Mouse (Mus musculus) testis, adult 2 months (tissue): ENCODE data around the gene Osbpl2. TPM values are rescaled to one million over a fixed set of nuclear protein-coding genes. Genes with fewer than 3 reads are reported as not detected.

Source experiments
- H3K27ac ChIP-seq: fragments of 200-500 bp; 2 replicates; pipeline ENCODE4 v1.5.1; 2012; ENCODE audit warnings: low read depth, low read length; ENCODE audit not compliant: control insufficient read depth, insufficient read depth
- H3K27me3 ChIP-seq: fragments of 200-500 bp; 2 replicates; pipeline ENCODE4 v1.6.1; 2012; ENCODE audit warnings: mild to moderate bottlenecking, low read length, moderate library complexity; ENCODE audit not compliant: control insufficient read depth, insufficient read depth
- H3K36me3 ChIP-seq: fragments of 200-500 bp; 2 replicates; pipeline ENCODE4 v1.6.1; 2012; ENCODE audit warnings: mild to moderate bottlenecking, low read length; ENCODE audit not compliant: control insufficient read depth, insufficient read depth
- H3K4me1 ChIP-seq: fragments of 200-500 bp; 2 replicates; pipeline ENCODE4 v1.6.1; 2012; ENCODE audit warnings: low read length; ENCODE audit not compliant: control insufficient read depth, insufficient read depth
- H3K4me3 ChIP-seq: fragments of 200-500 bp; 2 replicates; pipeline ENCODE4 v1.5.1; 2012; ENCODE audit warnings: low read depth, mild to moderate bottlenecking, low read length, moderate library complexity, mixed read lengths; ENCODE audit not compliant: control insufficient read depth
- CTCF ChIP-seq: fragments of 200-500 bp; IDR thresholded peaks from 2 replicates; pipeline ENCODE4 v1.5.1; 2012; ENCODE audit warnings: low read depth, mild to moderate bottlenecking, inconsistent platforms, low read length, moderate library complexity; ENCODE audit not compliant: control insufficient read depth, insufficient read depth, insufficient replicate concordance
- POLR2A ChIP-seq: fragments of 200-500 bp; IDR thresholded peaks from 2 replicates; pipeline ENCODE4 v1.6.1; 2012; ENCODE audit warnings: low read depth, mild to moderate bottlenecking, inconsistent platforms, low read length, moderate library complexity; ENCODE audit not compliant: control insufficient read depth
- polyA plus RNA-seq: library from polyadenylated mRNA; depleted of rRNA; stranded (reverse); fragments of >200 nt; gene quantifications from 2 replicates; pipeline ENCODE4 v1.2.3, GENCODE M21; 2012

Osbpl2 gene
- polyA plus RNA-seq, 1 experiment = 16.0 TPM

DNA sequence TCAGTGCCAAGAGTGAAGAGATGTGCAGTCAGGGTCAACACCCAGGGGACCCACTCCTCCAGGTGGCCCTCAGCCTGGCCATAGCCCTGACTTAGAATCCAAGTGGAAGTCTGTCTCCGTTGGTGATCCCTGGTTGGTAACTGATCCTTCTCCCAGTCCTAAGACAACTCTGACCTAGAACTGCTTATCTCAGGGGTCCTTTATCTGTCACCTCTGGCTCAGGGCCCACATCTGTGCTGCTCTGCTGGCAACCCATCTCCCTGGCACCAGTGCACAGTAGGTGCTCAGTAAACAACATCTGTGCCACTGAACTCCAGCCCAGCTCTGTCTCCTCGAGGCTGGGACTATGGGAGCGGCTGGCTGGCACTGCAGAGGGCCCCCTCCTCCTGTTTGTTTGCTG lies 21.5 kb upstream of the Osbpl2 start:
- Histone ChIP-seq H3K4me1 (no peaks in the 10 kb centered on the region), H3K27me3 (no peaks in the 10 kb centered on the region), H3K27ac (no peak overlapping the region), H3K4me3 (no peak overlapping the region), H3K36me3 (no peaks in the 10 kb centered on the region)
- TF ChIP-seq POLR2A = no peak
- TF ChIP-seq CTCF = no peak

GRCm38 (mm10) chr2:180098167-180098566 lies 20.9 kb upstream of the Osbpl2 start:
- Histone ChIP-seq H3K4me3 (no peak overlapping the region), H3K27ac (no peak overlapping the region), H3K4me1 (peaks cover 3% of the 10 kb centered on the region; the same call in 1 of the 2 replicates), H3K36me3 (no peaks in the 10 kb centered on the region), H3K27me3 (no peaks in the 10 kb centered on the region)
- TF ChIP-seq CTCF (0 out of 2 replicates have a peak, but pooled peaks have one; percentile 20), POLR2A (no peak)

GRCm38 (mm10) chr2:180099529-180099928 lies 19.6 kb upstream of the Osbpl2 start:
- Histone ChIP-seq H3K36me3 (no peaks in the 10 kb centered on the region), H3K4me1 (peaks cover 11% of the 10 kb centered on the region), H3K27me3 (no peaks in the 10 kb centered on the region), H3K27ac (no peak overlapping the region), H3K4me3 (no peak overlapping the region)
- no peak for TF ChIP-seq CTCF
- no peak for TF ChIP-seq POLR2A

DNA sequence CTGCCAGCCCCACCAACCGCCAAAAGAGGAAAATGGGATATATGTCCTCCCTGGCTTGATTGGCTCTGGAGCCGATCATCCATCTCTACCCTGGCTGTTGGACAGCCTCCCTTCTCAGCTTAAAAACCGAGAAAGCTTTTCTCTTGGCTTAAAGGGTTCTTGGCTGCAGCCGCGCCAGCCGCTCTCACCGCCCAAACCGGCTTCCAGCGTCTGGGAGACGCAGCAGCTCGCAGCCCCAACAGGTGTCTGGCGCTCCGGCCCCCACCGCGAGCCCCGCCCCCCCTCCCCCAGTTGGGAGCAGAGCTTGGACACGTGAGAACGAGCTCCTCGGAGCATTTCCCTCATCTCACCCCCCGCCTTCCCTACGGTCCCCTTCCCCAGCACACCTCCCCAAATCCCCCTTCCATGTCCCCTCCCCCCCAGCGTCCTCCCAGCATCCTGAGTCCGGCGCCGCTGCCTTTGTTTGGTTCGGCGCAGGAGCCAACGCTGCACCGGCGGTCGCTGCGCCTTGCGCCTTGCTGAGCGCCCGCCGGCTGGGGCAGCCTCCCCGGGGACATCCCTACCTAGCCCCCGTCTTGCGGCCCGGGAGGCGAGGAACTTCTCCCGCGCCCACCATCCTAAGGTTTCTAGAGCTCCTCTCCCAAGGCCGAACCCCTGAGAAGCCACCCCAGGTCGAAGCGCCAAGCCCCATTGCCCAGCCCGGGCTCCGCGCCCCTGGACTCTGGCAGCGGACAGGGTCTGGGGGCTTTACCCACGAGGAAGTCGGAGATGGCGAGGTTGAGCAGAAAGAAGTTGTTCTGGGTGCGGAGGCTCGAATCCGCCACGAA lies 15.7 kb upstream of the Osbpl2 start:
- Histone ChIP-seq H3K27ac (no peak overlapping the region), H3K4me1 (peaks cover 19% of the 10 kb centered on the region), H3K4me3 (peak overlapping the region; percentile 46), H3K27me3 (no peaks in the 10 kb centered on the region), H3K36me3 (no peaks in the 10 kb centered on the region)
- TF ChIP-seq POLR2A (no peak), CTCF (no peak)

GRCm38 (mm10) chr2:180103978-180104658 lies 15.0 kb upstream of the Osbpl2 start, which contains the start of gene Hrh3:
Gene Hrh3 (minus strand): TSS chr2:180104488.
- H3K36me3 ChIP-seq = no peaks in the 10 kb centered on the region
- no peak within 1 kb of the TSS for H3K27ac ChIP-seq
- TF ChIP-seq CTCF (no peak), POLR2A (no peak)
- peaks cover 19% of the 10 kb centered on the region for H3K4me1 ChIP-seq
- no peaks in the 10 kb centered on the region for H3K27me3 ChIP-seq
- peak within 1 kb of the TSS; percentile 46 for H3K4me3 ChIP-seq

DNA sequence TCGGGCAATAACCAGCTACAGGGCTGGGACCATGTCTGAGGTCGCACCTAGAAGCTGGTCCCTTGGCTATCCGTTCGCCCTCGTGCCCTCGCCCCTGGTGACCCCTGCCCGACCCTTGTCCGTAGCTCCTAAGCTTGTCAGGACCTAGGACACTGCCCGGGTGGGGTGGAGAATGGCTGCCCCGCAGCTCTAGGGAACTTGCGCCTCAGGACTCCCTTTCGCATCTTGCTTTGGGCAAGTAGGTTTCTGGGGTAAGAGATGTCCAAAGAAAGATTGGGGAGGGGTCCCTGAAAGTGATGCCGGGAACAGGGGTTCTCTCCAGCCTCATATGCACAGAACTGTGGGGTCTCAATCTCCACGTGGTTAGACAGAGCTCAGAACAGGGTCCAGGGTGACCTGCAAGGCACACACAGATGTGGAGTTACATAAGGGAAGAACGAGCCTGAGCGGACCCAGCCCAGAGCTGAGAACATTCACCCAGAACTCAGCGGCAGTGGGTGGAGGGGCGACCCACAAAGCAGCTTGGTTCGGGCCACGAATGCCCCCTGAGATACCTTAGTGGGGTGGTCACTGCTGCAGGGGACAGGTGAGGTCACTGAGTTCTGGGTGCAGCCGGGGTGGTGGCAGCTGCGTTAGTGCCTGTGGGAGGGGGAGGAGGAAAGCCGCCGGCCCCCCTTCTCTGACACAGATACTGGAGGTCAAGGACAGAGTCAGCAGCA lies 14.3 kb upstream of the Osbpl2 start:
- Histone ChIP-seq H3K4me1 (peaks cover 19% of the 10 kb centered on the region), H3K27ac (no peak overlapping the region), H3K4me3 (0 out of 2 replicates have a peak overlapping the region, but pooled peaks have one; percentile 6), H3K27me3 (no peaks in the 10 kb centered on the region), H3K36me3 (no peaks in the 10 kb centered on the region)
- TF ChIP-seq CTCF = no peak
- TF ChIP-seq POLR2A = no peak

GRCm38 (mm10) chr2:180105441-180106190 lies 13.5 kb upstream of the Osbpl2 start:
- H3K4me1 ChIP-seq = peaks cover 19% of the 10 kb centered on the region
- H3K27ac ChIP-seq = no peak overlapping the region
- no peaks in the 10 kb centered on the region for H3K27me3 ChIP-seq
- no peak overlapping the region for H3K4me3 ChIP-seq
- H3K36me3 ChIP-seq = no peaks in the 10 kb centered on the region
- no peak for TF ChIP-seq CTCF
- no peak for TF ChIP-seq POLR2A
